Mouse (Mus musculus): ENCODE results near the gene Gldn.

DNA sequence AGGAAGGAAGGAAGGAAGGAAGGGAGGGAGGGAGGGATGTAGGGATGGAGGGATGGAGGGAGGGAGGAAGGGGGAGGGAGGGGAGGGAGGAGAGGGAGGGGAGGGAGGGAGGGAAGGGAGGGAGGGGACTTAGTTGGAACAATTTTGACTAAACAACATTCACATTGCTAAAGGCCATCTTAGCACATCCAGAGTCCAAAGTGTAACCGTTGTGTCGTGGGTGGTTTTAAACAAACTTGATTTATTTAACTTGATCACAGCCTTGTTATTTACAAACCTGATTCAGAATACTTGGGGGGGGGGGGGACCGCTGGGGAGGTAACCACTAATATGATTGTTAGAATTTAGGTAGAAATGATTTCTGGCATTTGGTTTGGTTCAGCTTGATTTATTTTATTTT, 13.1 kb downstream of the Gldn start:
- TF ChIP-seq POLR2A (IDR thresholded peaks at IDR 0.05; ENCODE audit: insufficient read depth, low read depth, low read length) = no peak
- no peak for TF ChIP-seq CTCF (IDR thresholded peaks at IDR 0.05)
